Mouse (Mus musculus): ENCODE measurements at regions not wholly inside any gene's neighbourhood (a gene's known extent, or its start where the extent isn't known, plus 50 kb on each side); places are given as distances from the start of the nearest gene placed in this dataset.
A peak's percentile ranks its signal among the peaks of the same experiment; 100 is the strongest.

DNA sequence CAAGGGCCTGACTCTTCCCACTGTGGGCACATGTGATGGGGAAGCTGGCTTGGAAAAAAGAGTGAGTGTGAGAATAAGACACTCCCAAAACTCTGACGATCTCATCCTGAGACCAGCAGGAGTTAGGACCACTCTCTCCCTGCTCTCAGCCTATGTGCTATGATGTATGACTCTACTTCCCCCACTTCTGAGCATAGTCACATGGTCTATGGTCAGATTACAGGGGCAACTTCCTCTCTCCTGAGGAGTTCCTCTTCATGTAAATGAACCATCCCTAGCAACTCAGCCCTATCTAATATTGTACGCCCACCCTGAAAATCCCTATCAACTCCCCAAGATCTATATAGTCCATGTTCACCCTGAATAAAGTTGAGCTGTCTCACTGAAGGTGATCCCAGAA lies 120.0 kb upstream of the Lmo4 start:
- DNase-seq = no peak

- no peak for DNase-seq
Observed at GRCm38 (mm10) chr3:144323524-144323923, 118.5 kb upstream of the Lmo4 start.

DNA sequence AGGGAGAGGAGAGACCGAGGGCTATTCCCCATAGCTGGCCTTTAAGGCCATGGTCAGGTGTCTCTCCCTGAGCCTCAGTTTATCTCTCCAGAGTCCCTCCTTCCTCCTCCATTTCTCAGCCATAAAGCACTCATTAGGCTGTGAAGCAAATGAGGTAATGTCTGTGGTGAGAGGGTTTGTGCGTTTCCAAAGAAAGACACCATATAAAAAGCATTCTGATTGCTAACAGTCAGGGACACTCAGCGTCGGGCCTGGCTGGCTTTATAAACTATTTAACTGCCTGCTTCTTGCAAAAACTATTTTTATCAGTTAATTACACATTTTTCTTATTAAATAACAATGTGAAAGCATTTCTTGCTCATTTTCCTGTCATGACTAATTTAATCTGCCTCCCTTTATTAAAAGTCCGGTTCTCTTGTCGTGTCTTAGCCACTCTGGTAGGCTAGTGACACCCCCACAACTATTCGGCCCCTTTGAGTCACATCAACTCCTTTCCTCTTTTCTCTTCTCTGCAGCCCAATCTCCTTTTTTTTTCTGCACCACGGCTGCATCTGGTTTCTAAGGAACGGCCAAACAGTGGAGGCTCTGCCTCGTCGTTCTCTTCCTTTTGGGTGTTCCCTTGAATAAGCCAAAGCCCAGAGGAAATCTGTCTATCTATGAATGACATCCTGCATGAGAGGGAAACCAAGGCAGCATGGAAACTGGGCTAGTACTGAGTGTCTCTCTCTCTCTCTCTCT lies 114.6 kb upstream of the Lmo4 start:
- DNase-seq = no peak

GRCm38 (mm10) chr3:144318761-144319467 lies 113.9 kb upstream of the Lmo4 start:
- DNase-seq = no peak

- no peak for DNase-seq
Observed at GRCm38 (mm10) chr3:144310748-144311147, 105.7 kb upstream of the Lmo4 start.

DNA sequence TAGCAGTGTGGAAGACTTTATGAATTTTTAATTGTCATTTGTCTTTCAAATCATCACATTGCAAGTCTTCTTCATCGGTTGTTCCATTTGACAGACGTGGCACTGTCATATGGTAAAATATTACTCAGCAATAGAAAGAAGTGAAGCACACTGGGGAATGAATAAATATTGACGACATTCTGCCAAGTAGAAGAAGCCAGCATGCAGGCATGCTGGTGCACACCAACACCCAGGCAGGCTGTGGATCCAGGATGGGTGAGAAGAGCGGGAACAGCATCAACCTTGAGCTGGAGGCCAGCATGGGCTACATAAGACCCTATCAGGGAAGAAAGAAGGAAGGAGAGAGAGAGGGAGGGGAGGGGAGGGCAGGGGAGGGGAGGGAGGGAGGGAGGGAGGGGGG lies 103.6 kb upstream of the Lmo4 start:
- no peak for DNase-seq

DNA sequence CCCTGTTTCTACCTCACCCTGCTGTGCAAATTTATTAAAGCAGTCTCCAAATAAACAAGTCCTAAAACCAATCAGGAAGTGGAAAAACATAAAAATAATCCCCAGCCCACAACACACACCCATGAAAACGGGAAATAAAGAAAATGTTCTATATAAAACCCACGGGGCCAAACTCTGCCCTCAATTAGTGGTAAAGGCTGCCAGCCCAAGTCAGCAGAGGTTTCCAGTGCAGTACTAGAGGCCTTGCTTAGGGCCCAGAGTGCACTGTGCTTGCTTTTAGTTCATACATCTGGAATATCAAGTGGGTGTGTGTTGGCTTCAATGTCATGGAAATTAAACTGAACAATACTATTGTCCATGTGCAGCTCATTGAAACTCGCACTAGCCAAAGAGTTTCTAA lies 102.5 kb upstream of the Lmo4 start:
- DNase-seq = no peak

- peak; percentile 6 for DNase-seq
Observed at GRCm38 (mm10) chr3:144305456-144305855, 100.4 kb upstream of the Lmo4 start.

- DNase-seq = no peak
Observed at GRCm38 (mm10) chr3:144304924-144305323, 99.9 kb upstream of the Lmo4 start.

GRCm38 (mm10) chr3:144302626-144303025 lies 97.6 kb upstream of the Lmo4 start:
- DNase-seq = no peak

DNA sequence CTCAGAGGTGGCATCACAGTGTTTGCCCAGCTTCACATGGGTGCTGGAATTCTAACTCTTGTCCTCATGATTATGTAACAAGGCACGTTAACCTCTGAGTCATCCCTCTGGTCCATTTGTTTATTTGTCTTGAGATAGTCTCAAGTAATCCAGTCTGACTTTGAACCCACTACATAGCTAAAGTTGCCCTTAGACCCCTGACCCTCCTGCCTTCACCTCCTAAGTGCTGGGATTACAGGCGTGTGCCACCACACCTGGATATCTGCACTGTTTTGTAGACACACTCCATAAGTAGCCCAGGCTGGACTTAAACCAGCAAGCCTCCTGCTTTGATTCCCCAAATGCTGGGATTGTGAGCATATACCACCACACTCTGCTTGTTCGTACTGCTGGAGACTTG lies 96.0 kb upstream of the Lmo4 start:
- DNase-seq = no peak

GRCm38 (mm10) chr3:144299239-144299638 lies 94.2 kb upstream of the Lmo4 start:
- no peak for DNase-seq

- DNase-seq = no peak
Observed at GRCm38 (mm10) chr3:144289489-144289888, 84.5 kb upstream of the Lmo4 start.

DNA sequence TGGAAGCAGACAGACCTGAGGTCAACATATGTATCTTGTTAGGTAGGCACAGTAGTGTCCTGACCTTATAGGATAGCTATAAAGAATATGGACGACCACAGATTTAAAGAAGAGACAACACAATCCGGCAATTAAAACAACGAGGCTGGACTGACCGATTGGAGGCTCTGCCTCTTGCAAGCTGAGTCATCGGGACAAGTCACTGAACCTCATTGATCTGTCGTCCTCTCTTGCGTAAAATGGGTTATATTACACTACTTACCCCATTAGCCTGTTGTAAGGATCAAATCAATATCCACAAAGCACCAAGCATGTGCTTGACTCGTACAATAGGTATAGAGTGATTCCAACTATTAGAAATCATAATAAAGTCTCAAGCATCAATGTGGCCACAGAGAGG lies 81.1 kb upstream of the Lmo4 start:
- no peak for DNase-seq

DNA sequence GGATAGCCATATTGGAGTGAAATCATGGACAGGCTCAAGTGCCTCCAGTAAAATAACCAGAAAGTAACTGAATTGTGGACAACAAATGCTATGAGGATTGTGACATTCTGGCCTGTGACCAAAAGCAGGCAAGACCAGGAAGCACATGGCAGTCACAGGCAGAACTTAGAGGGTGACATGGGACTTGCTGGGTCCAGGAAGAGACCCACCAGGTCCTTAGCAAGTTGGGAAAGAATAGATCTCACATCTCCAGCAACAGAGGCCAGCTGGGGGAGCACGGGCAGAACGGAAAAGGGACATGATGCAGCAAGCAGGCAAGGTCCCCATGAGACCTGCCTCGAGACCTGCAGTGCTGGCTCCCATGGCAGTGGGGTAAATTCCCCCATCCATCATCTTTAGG lies 79.3 kb upstream of the Lmo4 start:
- no peak for DNase-seq

- no peak for DNase-seq
Observed at GRCm38 (mm10) chr3:144273115-144273514, 68.1 kb upstream of the Lmo4 start.

DNA sequence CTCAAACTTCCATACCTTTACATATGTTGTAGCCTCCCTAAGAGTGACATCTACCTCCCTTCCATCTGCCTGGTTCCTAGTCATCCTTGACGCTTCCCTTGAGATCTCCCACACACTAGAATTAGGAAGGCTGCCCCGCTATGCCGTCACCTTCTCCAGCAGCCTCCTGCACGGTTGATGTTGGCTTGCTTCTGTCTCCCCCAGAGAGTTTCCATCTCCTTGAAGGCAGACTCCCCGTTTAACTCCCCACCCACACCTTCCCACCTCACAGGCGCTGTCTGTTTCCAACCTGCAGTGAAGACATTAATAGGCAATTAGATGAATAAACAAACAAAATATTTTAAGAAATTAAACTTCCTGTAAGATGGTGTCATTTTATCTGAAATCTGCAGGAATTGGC lies 65.2 kb upstream of the Lmo4 start:
- no peak for DNase-seq

GRCm38 (mm10) chr3:144264554-144264953 lies 59.5 kb upstream of the Lmo4 start:
- peak; percentile 45 for DNase-seq

DNA sequence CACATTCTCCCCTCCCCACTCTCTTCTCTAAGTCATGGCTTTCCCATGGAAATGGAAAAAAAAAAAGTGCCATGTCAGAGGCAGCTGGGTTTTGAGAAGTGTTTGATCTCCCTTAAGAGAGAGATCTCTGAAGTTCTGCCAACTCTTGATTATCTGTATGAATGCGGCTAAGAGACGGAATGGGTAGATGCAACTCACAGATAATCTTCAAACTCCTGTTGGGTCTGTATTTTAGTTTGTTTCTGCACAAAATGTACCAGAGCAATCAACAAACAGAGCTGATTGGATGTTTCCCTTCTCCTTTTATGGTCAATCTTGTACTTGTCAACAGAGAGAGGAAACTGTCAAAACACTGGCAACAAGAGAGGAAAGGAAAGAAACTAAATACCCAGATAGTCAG lies 55.9 kb upstream of the Lmo4 start:
- no peak for DNase-seq

- DNase-seq = peak; percentile 50
Observed at GRCm38 (mm10) chr3:144257714-144258517, 52.9 kb upstream of the Lmo4 start.

DNA sequence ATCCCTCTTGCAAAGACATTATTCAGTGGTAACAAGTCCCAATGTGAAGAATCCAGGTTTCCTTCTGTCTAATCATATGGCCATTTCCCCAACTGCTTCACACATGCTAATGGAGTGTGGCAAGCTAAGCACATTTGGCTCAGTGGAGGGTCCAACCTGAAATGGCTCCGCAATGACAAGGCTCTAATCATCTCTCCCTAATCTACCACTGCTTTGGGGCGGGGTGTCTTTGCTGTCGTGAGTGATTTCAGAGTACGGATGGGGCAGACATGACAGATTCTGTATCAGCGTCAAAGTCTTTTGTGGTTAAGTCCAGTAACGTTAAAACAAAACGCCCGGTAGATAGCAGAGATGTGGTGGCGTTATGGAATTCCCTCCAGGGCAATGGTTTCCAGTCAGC lies 52.2 kb upstream of the Lmo4 start:
- no peak for DNase-seq

GRCm38 (mm10) chr3:144255596-144256550 lies 50.9 kb upstream of the Lmo4 start:
- DNase-seq = peak; percentile 52
